Mouse (Mus musculus): ENCODE measurements around the gene Clock.

DNA sequence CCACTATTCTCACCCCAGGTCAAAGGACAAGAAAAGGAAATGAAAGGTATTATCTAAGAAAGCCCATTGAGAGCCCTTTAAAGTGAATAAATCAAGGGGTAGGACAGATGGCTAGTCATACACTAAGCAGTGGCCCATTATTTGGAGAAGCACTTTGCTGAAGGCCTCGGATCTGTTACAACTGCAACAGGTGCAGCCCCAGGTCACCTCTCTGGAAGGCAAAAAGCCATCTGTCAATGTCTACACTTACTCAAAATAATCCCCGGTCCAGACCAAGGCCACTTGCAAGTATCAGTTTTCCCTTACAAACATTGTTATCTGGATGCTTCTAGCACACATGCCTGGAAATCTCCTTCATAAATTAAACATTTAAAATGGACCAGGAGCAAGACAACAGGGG lies 36.3 kb upstream of the Clock start:
- no peak for TF ChIP-seq CTCF (IDR thresholded peaks at IDR 0.05; ENCODE audit: low read depth)
- no peak for TF ChIP-seq EP300 (IDR thresholded peaks at IDR 0.05; ENCODE audit: low read depth)

All from liver, embryonic 14.5 days (tissue).